Mouse (Mus musculus) layer of hippocampus, adult 18-20 months (tissue): ENCODE results near the gene Ism2. TPM values are rescaled to one million over a fixed set of nuclear protein-coding genes. Genes with fewer than 3 reads are reported as not detected.
"Not testable (repeated sequence)": the region's sequence is repeated elsewhere in the genome, so short reads cannot be mapped to it uniquely, and the experiment has no call there.

ENCODE experiments used
- DNase-seq, 2 experiments: peaks; one replicate each; pipeline ENCODE4 v3.0.0; 2022; ENCODE audit warnings: low spot score in 2 of 2
- total RNA-seq, 2 experiments: library from RNA; stranded (reverse); gene quantifications; 2 replicates each; pipeline ENCODE4 v1.2.3; 2021

The Ism2 gene
- total RNA-seq, 2 experiments from 2014 or later: 0.20 TPM; not detected in 1

DNA sequence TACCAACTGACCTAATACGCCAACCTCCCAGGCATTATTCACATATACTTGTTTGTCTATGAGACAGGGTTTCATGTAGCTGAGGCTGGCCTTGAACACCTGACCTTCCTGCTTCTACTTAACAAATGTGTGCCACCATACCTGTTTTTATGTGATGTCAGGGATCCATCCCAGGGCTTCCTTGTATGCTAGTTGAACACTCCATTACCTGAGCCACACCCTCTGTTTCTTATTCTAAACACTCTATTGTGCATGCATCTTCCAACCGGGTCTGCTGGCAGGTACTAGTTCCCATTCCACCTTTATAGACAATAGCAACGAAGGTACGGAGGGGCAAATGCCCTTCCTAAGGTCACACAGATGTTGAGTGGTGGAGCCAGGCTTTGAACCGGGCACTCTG lies 10.4 kb downstream of the Ism2 start:
- DNase-seq: no peak

DNA sequence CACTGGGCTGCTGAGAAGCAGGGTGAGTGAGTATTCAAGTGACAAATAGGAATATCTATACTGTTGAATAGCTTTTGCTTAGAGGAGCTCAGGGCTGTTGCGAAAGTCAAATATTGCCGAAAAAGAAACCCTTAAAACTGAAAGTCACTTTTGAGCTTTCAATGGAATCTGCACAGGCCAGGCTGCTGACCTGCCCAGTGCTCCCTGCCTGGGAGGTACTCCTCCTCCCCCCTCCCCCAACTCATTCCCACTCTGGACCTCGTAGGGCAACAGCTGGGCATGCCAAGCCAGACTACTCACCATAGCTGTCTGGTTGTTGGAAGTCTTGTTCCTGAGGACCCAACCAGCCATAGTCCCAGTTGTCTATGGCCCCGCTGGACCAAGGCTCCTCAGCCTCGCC lies 14.8 kb downstream of the Ism2 start:
- no peak for DNase-seq

- DNase-seq: no peak
Measured at GRCm38 (mm10) chr12:87284268-87284667, 15.2 kb downstream of the Ism2 start.

- DNase-seq: no peak
Measured at GRCm38 (mm10) chr12:87283706-87284105, 15.8 kb downstream of the Ism2 start.

DNA sequence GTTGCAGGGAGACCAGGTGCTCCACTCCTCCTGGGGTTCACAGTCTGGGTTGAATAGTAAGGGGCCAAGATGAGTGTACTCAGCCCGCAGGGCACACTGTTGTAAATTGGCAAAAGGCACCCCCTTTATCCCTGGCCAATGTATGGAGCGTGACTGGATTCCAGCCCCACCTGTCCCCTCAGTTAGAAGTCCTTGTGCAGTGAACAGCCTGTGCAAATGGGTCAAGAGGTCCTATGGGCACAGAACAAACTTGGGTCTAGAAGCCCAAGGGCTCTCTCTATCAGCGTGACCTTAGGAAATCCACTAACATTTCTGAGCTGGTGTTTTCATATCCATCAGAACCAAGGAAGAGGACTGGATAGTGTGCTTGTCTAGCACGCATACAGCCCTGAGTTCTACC lies 16.8 kb downstream of the Ism2 start:
- no peak for DNase-seq

DNA sequence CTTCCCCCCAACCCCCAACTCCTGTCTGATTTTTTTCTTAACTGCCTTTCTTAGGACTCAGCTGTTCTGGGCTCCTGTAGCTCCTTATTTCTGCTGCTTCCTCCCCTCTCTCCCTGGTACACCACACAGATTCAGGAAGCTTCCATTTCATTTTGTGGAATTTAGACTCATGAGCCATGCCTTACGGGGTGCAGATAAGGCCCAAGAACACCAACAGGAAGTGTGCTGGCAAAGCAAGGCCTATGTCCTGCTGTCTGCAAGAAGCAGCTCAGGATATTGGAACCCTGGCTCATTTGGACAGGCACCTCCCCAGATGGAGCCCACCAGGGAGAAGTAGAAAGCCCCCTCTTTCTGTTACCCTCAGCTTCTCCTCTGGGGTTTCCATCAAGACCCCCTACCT lies 17.7 kb downstream of the Ism2 start:
- no peak for DNase-seq

- no peak for DNase-seq
Measured at GRCm38 (mm10) chr12:87279879-87280278, 19.6 kb downstream of the Ism2 start.

DNA sequence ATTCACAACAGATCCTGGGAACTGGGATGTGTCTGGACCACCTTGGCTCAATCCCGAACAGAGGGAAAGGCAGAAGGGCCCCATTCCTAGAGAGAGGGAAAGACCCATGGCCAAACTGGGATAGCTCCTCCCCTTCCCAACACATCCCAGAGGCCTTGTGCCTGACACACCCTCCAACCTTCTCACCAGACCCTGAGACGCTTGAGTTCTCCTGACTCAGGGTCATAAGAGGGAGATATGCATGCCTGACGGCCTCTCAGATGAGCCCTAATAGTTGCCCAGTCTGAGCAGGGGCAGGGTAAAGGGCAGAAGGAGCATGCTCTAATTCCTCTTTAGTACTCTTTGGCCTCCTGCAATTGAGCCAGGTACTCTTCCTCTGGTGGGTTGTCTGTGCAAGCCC lies 20.2 kb downstream of the Ism2 start:
- no peak for DNase-seq

GRCm38 (mm10) chr12:87278118-87278730 lies 21.3 kb downstream of the Ism2 start:
- DNase-seq: no peak

DNA sequence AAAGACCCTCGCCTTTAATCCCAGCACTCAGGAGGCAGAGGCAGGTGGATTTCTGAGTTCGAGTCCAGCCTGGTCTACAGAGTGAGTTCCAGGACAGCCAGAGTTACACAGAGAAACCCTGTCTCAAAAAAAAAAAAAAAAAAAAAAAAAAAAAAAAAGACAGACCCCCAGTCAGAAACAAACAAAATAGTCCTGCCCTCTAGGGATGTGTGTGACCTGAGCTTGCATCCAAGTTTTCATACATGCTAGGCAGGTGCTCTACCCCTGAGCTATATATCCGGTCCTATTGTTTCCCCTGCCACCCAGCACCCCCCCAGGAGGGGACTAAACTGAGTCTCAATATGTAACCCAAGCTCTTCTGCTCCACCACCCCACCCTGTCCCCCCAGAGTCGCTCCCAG lies 22.3 kb downstream of the Ism2 start:
- not testable (repeated sequence) for DNase-seq

DNA sequence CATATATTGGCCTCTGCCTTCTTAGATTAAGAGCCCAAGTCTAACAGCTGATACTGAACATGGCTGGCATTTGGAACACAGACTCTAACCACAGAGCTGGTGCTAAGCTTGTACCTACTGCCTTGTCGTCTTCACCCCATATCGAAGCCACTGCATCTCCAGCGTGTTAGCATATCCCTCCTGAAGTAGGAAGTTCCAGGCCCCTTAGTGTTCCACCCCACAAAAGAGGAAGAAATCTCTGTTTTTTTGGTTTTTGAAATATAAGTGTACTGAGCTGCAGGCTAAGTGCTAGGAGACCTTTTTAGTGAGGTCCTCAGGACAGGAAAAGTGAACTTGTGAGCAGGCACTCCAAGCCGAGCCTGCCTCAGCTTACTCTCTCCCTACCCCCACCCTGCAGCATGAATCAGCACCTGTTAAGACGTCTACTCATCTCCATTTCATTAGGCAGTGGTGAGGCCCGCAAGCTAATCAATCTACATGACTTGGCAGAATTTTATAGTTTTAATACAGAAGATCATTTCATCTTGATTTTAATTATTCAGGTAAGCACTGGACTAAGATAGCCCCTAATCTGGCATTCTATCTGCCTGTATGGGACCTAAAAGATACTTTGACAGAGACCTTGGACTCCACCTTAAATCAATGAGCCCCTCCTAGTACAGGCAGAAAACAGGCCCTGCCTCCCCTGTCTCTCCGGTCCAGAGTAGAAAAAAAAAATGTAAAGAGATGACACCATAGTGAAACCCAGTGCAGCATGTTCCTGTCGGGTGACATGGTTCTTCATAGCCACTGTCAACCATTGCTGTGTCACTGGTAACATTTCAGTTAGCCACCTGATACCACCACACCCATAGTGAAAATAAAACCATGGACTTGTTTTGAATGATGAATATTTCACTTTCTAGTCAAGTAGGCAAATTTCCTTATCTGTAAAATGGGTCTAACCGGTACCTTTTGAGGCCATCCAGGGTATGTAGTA lies 24.4 kb downstream of the Ism2 start:
- DNase-seq: no peak

- DNase-seq: peak in 1 of 2 experiments; percentile 40
Measured at GRCm38 (mm10) chr12:87267682-87268081, 31.8 kb downstream of the Ism2 start.

GRCm38 (mm10) chr12:87266827-87267603 lies 32.5 kb downstream of the Ism2 start:
- peak in 1 of 2 experiments; percentile 21 for DNase-seq

GRCm38 (mm10) chr12:87266108-87266826 lies 33.2 kb downstream of the Ism2 start, which contains the start of the genes Vipas39 and Ahsa1:
Vipas39 (minus strand) TSS chr12:87266256.
Ahsa1 (plus strand) TSS chr12:87266479.
- DNase-seq: peak; percentile 90 to 96

- no peak for DNase-seq
Measured at GRCm38 (mm10) chr12:87265444-87265843, 34.1 kb downstream of the Ism2 start.

- no peak for DNase-seq
Measured at GRCm38 (mm10) chr12:87260562-87260961, 38.9 kb downstream of the Ism2 start.

- no peak for DNase-seq
Measured at GRCm38 (mm10) chr12:87256629-87257028, 42.9 kb downstream of the Ism2 start.

- no peak for DNase-seq
Measured at GRCm38 (mm10) chr12:87253878-87254277, 45.6 kb downstream of the Ism2 start.

GRCm38 (mm10) chr12:87250161-87250560 lies 49.3 kb downstream of the Ism2 start:
- no peak for DNase-seq

- DNase-seq: peak in 1 of 2 experiments; percentile 15
Measured at GRCm38 (mm10) chr12:87238632-87239031, 60.9 kb downstream of the Ism2 start, which contains the start of gene Noxred1. Noxred1 (minus strand) TSS chr12:87238732.
